In the genomic region with DNA sequence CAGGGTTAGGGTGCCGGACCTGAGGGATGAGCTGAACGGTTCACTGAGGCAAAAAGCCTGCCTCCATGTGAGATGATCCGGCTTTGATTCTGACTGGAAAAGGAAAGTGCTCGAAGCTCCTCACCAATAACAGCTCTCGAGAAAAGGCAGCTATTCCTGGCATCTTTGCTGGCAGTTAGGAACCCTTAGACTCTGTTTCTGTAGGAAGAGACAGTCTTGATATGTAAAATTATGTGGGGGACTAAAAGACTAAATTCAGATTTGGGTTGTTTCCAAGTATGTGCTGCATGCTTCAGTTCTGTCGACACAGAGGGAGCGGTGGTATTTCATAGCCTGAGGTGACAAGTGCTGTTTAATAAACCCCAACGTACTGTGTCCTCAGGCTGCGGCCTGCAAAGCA, we compare ENCODE assay signal across 29 mouse cellular contexts. TPM values are rescaled to one million over a fixed set of nuclear protein-coding genes. Genes with fewer than 3 reads are reported as not detected.
DNase-seq lines count a peak whose midpoint lies in the region; ATAC-seq and TF ChIP-seq lines count a peak whose summit lies in the region.
"Had no signal": no experiment of that assay in that cellular context is flagged by ENCODE, and none has a peak within 500 bp of the region (broad histone marks: within the 10 kb centered on the region; RNA-seq: fewer than 3 reads in every experiment).

No protein-coding gene starts in this region.

- H3K36me3 ChIP-seq in heart, embryonic 16.5 days (ENCODE audit: control insufficient read depth, insufficient read depth): peaks cover 3% of the 10 kb centered on the region; the same call in 1 of the 2 replicates
- H3K36me3 ChIP-seq: liver, embryonic 13.5 days had no signal

- WGBS in heart, embryonic 16.5 days: 55% methylated on average over 9 of the region's 9 CpGs

- intact Hi-C loops in left cerebral cortex, adult 2 months (cut with DNase I): no loop called here

- peak; percentile 85 for ATAC-seq in frontal cortex, adult (ENCODE audit: low TSS enrichment)
- 0 out of 2 replicates have a peak, but pooled peaks have one; percentile 37 for ATAC-seq in heart, embryonic 16.5 days (replicated peaks; ENCODE audit: extremely low read depth, insufficient read depth, low FRiP score)
- ATAC-seq: intestine, embryonic 16.5 days; lung, postnatal 0 days had no signal

- H3K9ac ChIP-seq in heart, embryonic 16.5 days (ENCODE audit: low read length): no peak overlapping the region
- H3K9ac ChIP-seq: hindbrain, embryonic 13.5 days; limb, embryonic 15.5 days; liver, embryonic 13.5 days; neural tube, embryonic 15.5 days had no signal

- no peaks in the 10 kb centered on the region for H3K4me1 ChIP-seq in heart, embryonic 16.5 days (ENCODE audit: control insufficient read depth, insufficient read depth, low read length)
- H3K4me1 ChIP-seq: hindbrain, embryonic 13.5 days; limb, embryonic 10.5 days; limb, embryonic 15.5 days; liver, embryonic 13.5 days; neural tube, embryonic 15.5 days had no signal

- H3K4me3 ChIP-seq in heart, embryonic 16.5 days (ENCODE audit: low read length): no peak overlapping the region
- no peak overlapping the region for H3K4me3 ChIP-seq in left cerebral cortex, adult 2 months
- H3K4me3 ChIP-seq: erythroblast, embryonic 14.5 days; hindbrain, embryonic 13.5 days; limb, embryonic 10.5 days; limb, embryonic 15.5 days; liver, embryonic 13.5 days; neural tube, embryonic 15.5 days had no signal

- H3K9me3 ChIP-seq in heart, embryonic 16.5 days (replicated peaks; ENCODE audit: control insufficient read depth, low read length): no peaks in the 10 kb centered on the region
- H3K9me3 ChIP-seq: G1E; hindbrain, embryonic 13.5 days; limb, embryonic 10.5 days; limb, embryonic 15.5 days; liver, embryonic 13.5 days; neural tube, embryonic 15.5 days had no signal

- H3K4me2 ChIP-seq in heart, embryonic 16.5 days (ENCODE audit: low read depth, low read length): no peak overlapping the region
- H3K4me2 ChIP-seq: hindbrain, embryonic 13.5 days; limb, embryonic 15.5 days; liver, embryonic 13.5 days; neural tube, embryonic 15.5 days had no signal

- no peaks in the 10 kb centered on the region for H3K27me3 ChIP-seq in heart, embryonic 16.5 days (ENCODE audit: control insufficient read depth, insufficient read depth, low read length)
- H3K27me3 ChIP-seq: hindbrain, embryonic 13.5 days; limb, embryonic 15.5 days; liver, embryonic 13.5 days; neural tube, embryonic 15.5 days had no signal

- no peak for DNase-seq in frontal cortex, postnatal 10 days (ENCODE audit: low spot score in 2 of 2)
- DNase-seq in heart, adult 11 months: no peak
- DNase-seq in left cerebral cortex, adult 2 months (ENCODE audit: extremely low spot score in 1 of 2, low spot score in 2 of 2): no peak
- DNase-seq in left cerebral cortex, adult 8-10 months (ENCODE audit: low spot score in 2 of 2): no peak
- peak; percentile 76 for DNase-seq in brain, adult 2 months (ENCODE audit: low read depth, low spot score)
- DNase-seq in cerebellum, adult 8-10 months: no peak
- DNase-seq: adrenal gland, postnatal 10 days; cerebellum, adult 11 months; cerebellum, adult 9-11 months; kidney, adult 9 months; kidney, postnatal 10 days; liver, embryonic 13.5 days; lung, adult 18-20 months; midbrain, embryonic 14.5 days; right cerebral cortex, postnatal 4 days; thymus, adult 2 months; thymus, postnatal 36 days had no signal

- no peak for TF ChIP-seq CTCF in left cerebral cortex, adult 2 months (IDR thresholded peaks at IDR 0.05)

- peak overlapping the region; percentile 56 for H3K27ac ChIP-seq in heart, embryonic 16.5 days (ENCODE audit: low read length)
- H3K27ac ChIP-seq in left cerebral cortex, adult 2 months: 0 out of 2 replicates have a peak overlapping the region, but pooled peaks have one; percentile 13
- H3K27ac ChIP-seq: hindbrain, embryonic 13.5 days; limb, embryonic 10.5 days; limb, embryonic 15.5 days; liver, embryonic 13.5 days; macrophage; neural tube, embryonic 15.5 days; stomach, postnatal 0 days had no signal

RNA-seq across cellular contexts. Expression of a gene that starts 52.1 kb away (rescaled TPM):
- polyA plus RNA-seq in heart, embryonic 16.5 days (2015; fragmentation: Nextera tagmentation; extraction: Ambion mirVana): 15.5 and 15.8 TPM in 2 replicates
- total RNA-seq in left cerebral cortex, adult 2 months (2021): 100 to 1,000 TPM; 122 to 125 TPM
- 100 to 1,000 TPM; 126 to 143 (median 129) TPM for total RNA-seq in left cerebral cortex, adult 8-10 months (2022)
- polyA plus RNA-seq: erythroblast, embryonic 14.5 days had no signal
